Mouse (Mus musculus) hindlimb bud, embryonic 11.5 days (tissue): ENCODE measurements around the gene Zfp385c.
"Not testable (repeated sequence)": the region's sequence is repeated elsewhere in the genome, so short reads cannot be mapped to it uniquely, and the experiment has no call there.

Experiments used
- DNase-seq: peaks from one replicate; pipeline ENCODE4 v3.0.0-alpha.2; 2012; ENCODE audit warnings: low read depth, low spot score; ENCODE audit errors: extremely low spot score

The Zfp385c gene

GRCm38 (mm10) chr11:100693154-100693553, 899 bp upstream of the Zfp385c start:
- DNase-seq: no peak

DNA sequence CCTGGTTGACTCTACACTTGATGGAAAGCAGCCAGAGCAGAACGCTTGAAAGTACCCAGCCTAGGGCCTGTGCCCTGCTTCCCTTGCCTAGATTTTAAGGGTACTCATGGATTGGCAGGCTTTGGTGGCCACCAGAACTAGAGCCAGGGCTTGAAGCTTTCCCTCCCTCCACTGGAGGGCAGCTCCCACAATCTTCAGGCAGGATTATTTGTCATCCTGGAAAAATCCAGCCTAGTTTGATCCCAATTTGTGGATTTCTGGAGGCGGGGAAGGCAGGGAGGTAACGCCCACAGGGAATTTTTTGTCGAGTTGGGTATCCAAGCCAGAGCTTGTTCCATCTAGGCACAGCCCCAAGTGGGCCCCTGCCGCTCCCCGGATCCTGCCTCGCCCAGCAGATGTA, 1.9 kb downstream of the Zfp385c start:
- DNase-seq: no peak

DNA sequence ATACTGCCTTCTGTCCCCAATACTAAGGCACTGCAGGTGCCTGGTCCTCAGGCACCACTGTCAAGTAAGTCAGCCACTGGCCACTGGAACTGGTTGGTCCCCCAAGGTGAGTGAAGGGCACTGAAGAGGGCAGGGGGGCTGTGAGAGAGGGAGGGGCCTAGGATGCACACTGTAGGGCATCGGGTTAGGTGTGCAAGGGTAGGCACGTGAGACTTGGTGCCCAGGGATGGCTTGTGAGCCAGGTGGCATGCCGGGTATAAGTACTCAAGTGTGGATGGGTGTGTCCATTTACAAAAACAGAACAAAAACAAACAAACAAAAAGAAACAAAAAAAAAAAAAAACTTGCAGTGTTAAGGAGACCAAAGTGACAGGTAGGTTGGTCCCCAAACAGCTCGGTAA, 3.8 kb downstream of the Zfp385c start:
- DNase-seq: no peak

GRCm38 (mm10) chr11:100687265-100687664, 5.0 kb downstream of the Zfp385c start:
- no peak for DNase-seq

DNA sequence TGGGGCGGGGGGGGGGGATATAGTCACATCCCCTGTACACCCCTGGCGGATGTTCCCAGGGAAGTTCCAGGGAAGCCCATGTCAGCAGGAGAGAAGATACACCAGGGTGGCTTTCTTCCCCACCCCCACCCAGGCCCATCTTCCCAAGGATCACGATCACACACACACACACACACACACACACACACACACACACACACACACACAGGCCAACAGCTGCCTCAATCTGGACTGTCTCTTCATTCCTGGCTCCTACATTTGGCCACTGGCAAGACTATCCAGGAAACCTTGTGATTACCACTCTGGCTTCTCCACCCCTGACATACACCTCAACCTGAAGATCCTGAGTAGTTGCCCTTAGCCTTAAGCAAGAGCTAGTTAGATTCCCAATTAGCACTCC, 6.9 kb downstream of the Zfp385c start:
- DNase-seq: no peak

DNA sequence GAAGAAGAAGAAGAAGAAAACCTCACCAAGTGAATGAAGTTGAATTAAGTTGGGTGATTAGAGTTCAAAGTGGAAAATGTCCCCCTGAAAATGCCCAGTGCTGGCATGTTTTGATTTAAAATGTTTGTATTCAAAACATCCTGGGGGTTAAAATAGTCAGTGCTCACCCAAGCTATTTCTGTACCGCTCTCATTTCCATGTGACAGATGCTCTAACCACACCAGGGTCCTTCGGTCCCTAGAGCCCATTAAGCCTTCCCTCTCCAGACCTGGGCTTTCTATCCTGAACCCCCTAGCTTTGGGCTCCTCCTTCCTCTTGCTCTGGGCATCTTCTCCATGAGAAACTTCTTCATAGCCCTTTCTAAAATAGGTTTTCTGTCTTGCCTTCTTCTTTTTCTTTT, 8.2 kb downstream of the Zfp385c start:
- DNase-seq: no peak

- DNase-seq: no peak
These were observed 9.7 kb downstream of the Zfp385c start for GRCm38 (mm10) chr11:100682526-100682925.

DNA sequence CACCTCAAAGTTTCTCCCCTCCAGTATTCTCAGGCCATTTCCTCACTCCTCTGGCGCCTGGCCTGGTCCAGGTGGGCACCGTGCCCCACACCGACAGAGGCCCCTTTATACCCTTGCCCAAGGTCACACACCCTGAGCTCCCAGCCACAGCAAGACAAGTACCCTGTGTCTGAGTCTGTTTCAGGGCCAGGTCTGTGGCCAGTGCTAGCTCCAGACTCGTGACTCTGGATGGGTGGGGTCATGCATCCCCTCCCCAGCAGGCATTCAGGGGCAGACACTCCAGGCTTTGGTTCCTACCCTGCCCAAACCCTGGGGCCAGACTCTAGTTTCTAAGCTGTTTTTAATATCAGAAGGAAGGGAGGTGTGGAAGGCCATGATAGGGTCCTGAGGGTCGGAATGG, 10.4 kb downstream of the Zfp385c start:
- no peak for DNase-seq

- no peak for DNase-seq
These were observed 14.4 kb downstream of the Zfp385c start for GRCm38 (mm10) chr11:100677810-100678209.

GRCm38 (mm10) chr11:100673169-100673568, 19.1 kb downstream of the Zfp385c start:
- DNase-seq: no peak

- DNase-seq: no peak
These were observed 20.3 kb downstream of the Zfp385c start for GRCm38 (mm10) chr11:100671956-100672355.

GRCm38 (mm10) chr11:100671049-100671448, 21.2 kb downstream of the Zfp385c start:
- no peak for DNase-seq

DNA sequence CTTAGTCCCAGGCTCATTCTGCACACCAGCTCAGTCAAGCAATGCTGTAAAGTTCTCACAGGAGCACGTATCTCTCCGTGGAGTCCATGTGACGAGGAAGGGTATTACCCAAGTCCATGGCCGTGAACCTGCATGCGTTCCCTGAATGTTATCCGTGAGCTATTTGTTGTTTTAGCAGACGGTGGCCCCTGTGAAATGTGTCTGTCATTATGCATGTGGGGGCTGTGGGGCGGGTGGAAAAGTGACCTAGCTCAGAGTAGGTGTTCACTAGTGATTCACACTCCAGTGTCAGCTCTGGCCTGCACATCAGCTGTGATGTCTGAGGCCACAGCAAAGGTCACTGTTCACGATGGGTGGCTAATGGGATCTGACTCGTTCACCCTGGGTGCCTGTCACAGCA, 32.4 kb downstream of the Zfp385c start:
- DNase-seq: no peak

- no peak for DNase-seq
These were observed 35.8 kb downstream of the Zfp385c start for GRCm38 (mm10) chr11:100656458-100656857.

DNA sequence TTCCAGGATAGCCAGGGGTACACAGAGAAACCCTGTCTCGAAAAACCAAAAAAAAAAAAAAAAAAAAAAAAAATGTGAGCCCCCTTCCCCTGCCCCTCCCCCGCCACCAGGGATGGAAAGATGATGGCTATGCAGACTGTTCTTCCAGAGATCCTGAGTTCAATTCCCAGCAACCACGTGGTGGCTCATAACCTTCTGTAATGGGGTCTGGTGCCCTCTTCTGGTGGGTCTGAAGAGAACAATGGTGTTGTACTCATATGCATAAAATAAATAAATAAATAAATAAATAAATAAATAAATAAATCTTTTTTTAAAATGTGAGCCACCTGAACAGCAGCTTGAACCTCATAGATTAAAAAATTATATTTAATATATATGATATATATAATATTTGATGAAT, 36.7 kb downstream of the Zfp385c start:
- not testable (repeated sequence) for DNase-seq

DNA sequence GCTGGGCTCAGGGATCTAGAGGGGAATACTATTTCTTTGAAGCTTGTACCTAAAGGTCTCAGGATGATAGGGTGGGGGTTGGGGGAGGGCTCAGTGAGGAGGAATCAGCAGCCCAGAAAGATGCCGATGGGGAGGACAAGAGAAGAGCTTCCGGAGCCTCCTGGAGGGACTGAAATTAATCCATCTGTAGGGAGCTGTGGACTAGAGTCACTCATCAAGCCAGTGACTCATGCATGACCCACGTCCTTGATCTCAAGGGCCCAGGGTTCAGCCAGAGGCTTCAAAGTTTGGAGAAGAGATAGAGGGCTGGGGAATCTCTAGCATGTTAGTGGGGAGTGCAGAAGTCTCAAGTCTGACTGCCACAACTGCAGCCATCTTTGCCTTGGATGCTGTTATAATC, 40.5 kb downstream of the Zfp385c start:
- no peak for DNase-seq

DNA sequence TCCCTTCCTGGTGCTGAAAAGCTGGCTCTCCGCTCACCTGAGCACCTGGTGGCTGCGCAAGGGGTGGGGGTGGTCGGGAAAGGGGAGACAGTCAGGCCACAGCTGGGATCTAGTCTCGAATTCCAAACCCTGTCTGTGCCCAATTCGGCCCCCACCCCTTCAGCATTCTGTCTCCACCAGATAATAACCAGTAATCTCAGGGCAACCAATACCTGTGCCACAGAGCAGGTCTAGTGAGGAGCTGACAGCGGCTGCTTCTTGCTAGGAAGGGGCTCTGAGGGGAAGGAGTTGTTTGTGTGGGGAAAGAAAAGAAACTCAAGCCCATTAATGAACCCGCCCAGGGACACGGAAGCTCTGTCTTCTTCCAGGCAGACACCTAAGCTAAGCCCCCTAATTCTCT, 41.0 kb downstream of the Zfp385c start:
- no peak for DNase-seq

DNA sequence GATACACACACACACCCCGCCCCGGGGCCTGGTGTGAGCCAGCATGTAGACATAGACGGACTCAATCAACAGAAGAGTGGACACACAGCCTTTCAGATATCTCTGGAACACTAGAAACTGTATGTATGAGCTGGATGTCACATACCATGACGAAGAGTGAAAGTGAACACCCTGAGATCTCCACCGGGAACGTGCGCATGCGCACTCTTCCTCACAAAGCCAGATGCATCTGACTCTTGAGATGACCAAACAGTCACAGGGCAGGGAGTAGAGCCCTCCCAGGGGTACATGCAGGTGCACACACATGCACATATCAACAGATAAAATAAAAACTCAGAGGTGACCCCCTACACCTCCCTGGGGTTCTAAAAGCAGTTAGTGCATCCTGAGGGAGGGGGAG, 43.9 kb downstream of the Zfp385c start:
- no peak for DNase-seq

GRCm38 (mm10) chr11:100646265-100646664, 46.0 kb downstream of the Zfp385c start:
- DNase-seq: no peak

- DNase-seq: no peak
These were observed 48.4 kb downstream of the Zfp385c start for GRCm38 (mm10) chr11:100643612-100644575.

GRCm38 (mm10) chr11:100640159-100640906, 51.9 kb downstream of the Zfp385c start:
- DNase-seq: no peak

- DNase-seq: no peak
These were observed 57.7 kb downstream of the Zfp385c start for GRCm38 (mm10) chr11:100634530-100634929.
